Mouse (Mus musculus): ENCODE data around the gene Ppp1r13l. TPM values are rescaled to one million over a fixed set of nuclear protein-coding genes. Genes with fewer than 3 reads are reported as not detected.

Ppp1r13l gene
- polyA plus RNA-seq, 1 experiment from 2014 or later = 4.9 TPM

- peaks cover 4% of the 10 kb centered on the region; the same call in 1 of the 2 replicates for H3K9me3 ChIP-seq (ENCODE audit: control insufficient read depth, low read length)
- peaks cover 36% of the 10 kb centered on the region for H3K27me3 ChIP-seq (replicated peaks; ENCODE audit: control insufficient read depth, insufficient read depth, low read length)
- peak within 1 kb of the TSS; percentile 58 for H3K4me3 ChIP-seq (ENCODE audit: low read depth, low read length)
- H3K36me3 ChIP-seq (ENCODE audit: control insufficient read depth, insufficient read depth, low read length) = no peaks in the 10 kb centered on the region
- peak within 1 kb of the TSS; percentile 98 for H3K4me2 ChIP-seq (ENCODE audit: low read length)
- no peak within 1 kb of the TSS for H3K27ac ChIP-seq (ENCODE audit: low read depth)
- 50% methylated on average over 7 of the region's 7 CpGs for WGBS
- no peak for ATAC-seq (replicated peaks; ENCODE audit: low FRiP score, low TSS enrichment, low read depth)
- H3K4me1 ChIP-seq (replicated peaks; ENCODE audit: control insufficient read depth, insufficient read depth, low read length) = no peaks in the 10 kb centered on the region
- DNase-seq (ENCODE audit: low spot score) = no peak
- H3K9ac ChIP-seq (ENCODE audit: low read length) = peak within 1 kb of the TSS; percentile 41
Measured at GRCm38 (mm10) chr7:19404476-19404875, 44.9 kb downstream of the Ppp1r13l start, which contains the start of gene Ckm. Gene Ckm (plus strand): TSS chr7:19404776.

GRCm38 (mm10) chr7:19405417-19405816 is 45.9 kb downstream of the Ppp1r13l start:
- Histone ChIP-seq H3K4me2 (ENCODE audit: low read length) (peak overlapping the region; percentile 34; the same call in 1 of the 2 replicates), H3K27me3 (replicated peaks; ENCODE audit: control insufficient read depth, insufficient read depth, low read length) (peaks cover 36% of the 10 kb centered on the region), H3K9ac (ENCODE audit: low read length) (no peak overlapping the region), H3K9me3 (ENCODE audit: control insufficient read depth, low read length) (peaks cover 4% of the 10 kb centered on the region; the same call in 1 of the 2 replicates), H3K4me1 (replicated peaks; ENCODE audit: control insufficient read depth, insufficient read depth, low read length) (no peaks in the 10 kb centered on the region), H3K36me3 (ENCODE audit: control insufficient read depth, insufficient read depth, low read length) (no peaks in the 10 kb centered on the region), H3K4me3 (ENCODE audit: low read depth, low read length) (0 out of 2 replicates have a peak overlapping the region, but pooled peaks have one; percentile 8), H3K27ac (ENCODE audit: low read depth) (no peak overlapping the region)
- ATAC-seq (replicated peaks; ENCODE audit: low FRiP score, low TSS enrichment, low read depth) (0 out of 2 replicates have a peak, but pooled peaks have one; percentile 30), DNase-seq (ENCODE audit: low spot score) (peak; percentile 98)
- 6% methylated on average over 19 of the region's 19 CpGs for WGBS

GRCm38 (mm10) chr7:19409753-19410152 is 50.2 kb downstream of the Ppp1r13l start:
- DNase-seq (ENCODE audit: low spot score) = no peak
- Histone ChIP-seq H3K4me1 (replicated peaks; ENCODE audit: control insufficient read depth, insufficient read depth, low read length) (no peaks in the 10 kb centered on the region), H3K4me2 (ENCODE audit: low read length) (no peak overlapping the region), H3K27ac (ENCODE audit: low read depth) (no peak overlapping the region), H3K27me3 (replicated peaks; ENCODE audit: control insufficient read depth, insufficient read depth, low read length) (peaks cover 11% of the 10 kb centered on the region), H3K9ac (ENCODE audit: low read length) (no peak overlapping the region), H3K36me3 (ENCODE audit: control insufficient read depth, insufficient read depth, low read length) (no peaks in the 10 kb centered on the region), H3K9me3 (ENCODE audit: control insufficient read depth, low read length) (no peaks in the 10 kb centered on the region), H3K4me3 (ENCODE audit: low read depth, low read length) (no peak overlapping the region)
- ATAC-seq (replicated peaks; ENCODE audit: low FRiP score, low TSS enrichment, low read depth) = no peak
- 48% methylated on average over 6 of the region's 6 CpGs for WGBS

- no peak overlapping the region for H3K4me2 ChIP-seq (ENCODE audit: low read length)
- no peak overlapping the region for H3K4me3 ChIP-seq (ENCODE audit: low read depth, low read length)
- 83% methylated on average over 11 of the region's 11 CpGs for WGBS
- H3K36me3 ChIP-seq (ENCODE audit: control insufficient read depth, insufficient read depth, low read length) = no peaks in the 10 kb centered on the region
- ATAC-seq (replicated peaks; ENCODE audit: low FRiP score, low TSS enrichment, low read depth) (no peak), DNase-seq (ENCODE audit: low spot score) (no peak)
- no peak overlapping the region for H3K27ac ChIP-seq (ENCODE audit: low read depth)
- no peaks in the 10 kb centered on the region for H3K4me1 ChIP-seq (replicated peaks; ENCODE audit: control insufficient read depth, insufficient read depth, low read length)
- no peaks in the 10 kb centered on the region for H3K9me3 ChIP-seq (ENCODE audit: control insufficient read depth, low read length)
- H3K27me3 ChIP-seq (replicated peaks; ENCODE audit: control insufficient read depth, insufficient read depth, low read length) = 0 out of 2 replicates have a peak, but pooled peaks cover 6% of the 10 kb centered on the region
- no peak overlapping the region for H3K9ac ChIP-seq (ENCODE audit: low read length)
Measured at GRCm38 (mm10) chr7:19410766-19411344, 51.3 kb downstream of the Ppp1r13l start.

- WGBS = 80% methylated on average over 5 of the region's 5 CpGs
- Histone ChIP-seq H3K9me3 (ENCODE audit: control insufficient read depth, low read length) (no peaks in the 10 kb centered on the region), H3K9ac (ENCODE audit: low read length) (no peak overlapping the region), H3K4me3 (ENCODE audit: low read depth, low read length) (no peak overlapping the region), H3K4me1 (replicated peaks; ENCODE audit: control insufficient read depth, insufficient read depth, low read length) (no peaks in the 10 kb centered on the region), H3K27me3 (replicated peaks; ENCODE audit: control insufficient read depth, insufficient read depth, low read length) (no peaks in the 10 kb centered on the region), H3K27ac (ENCODE audit: low read depth) (no peak overlapping the region), H3K4me2 (ENCODE audit: low read length) (no peak overlapping the region), H3K36me3 (ENCODE audit: control insufficient read depth, insufficient read depth, low read length) (no peaks in the 10 kb centered on the region)
- no peak for ATAC-seq (replicated peaks; ENCODE audit: low FRiP score, low TSS enrichment, low read depth)
- no peak for DNase-seq (ENCODE audit: low spot score)
Measured at GRCm38 (mm10) chr7:19411783-19412182, 52.2 kb downstream of the Ppp1r13l start.

GRCm38 (mm10) chr7:19413525-19413924 is 54.0 kb downstream of the Ppp1r13l start:
- DNase-seq (ENCODE audit: low spot score) = no peak
- Histone ChIP-seq H3K36me3 (ENCODE audit: control insufficient read depth, insufficient read depth, low read length) (no peaks in the 10 kb centered on the region), H3K4me3 (ENCODE audit: low read depth, low read length) (no peak overlapping the region), H3K27ac (ENCODE audit: low read depth) (no peak overlapping the region), H3K4me2 (ENCODE audit: low read length) (no peak overlapping the region), H3K9ac (ENCODE audit: low read length) (no peak overlapping the region), H3K27me3 (replicated peaks; ENCODE audit: control insufficient read depth, insufficient read depth, low read length) (peaks cover 5% of the 10 kb centered on the region; the same call in 1 of the 2 replicates), H3K9me3 (ENCODE audit: control insufficient read depth, low read length) (no peaks in the 10 kb centered on the region), H3K4me1 (replicated peaks; ENCODE audit: control insufficient read depth, insufficient read depth, low read length) (no peaks in the 10 kb centered on the region)
- ATAC-seq (replicated peaks; ENCODE audit: low FRiP score, low TSS enrichment, low read depth) = no peak
- 80% methylated on average over 3 of the region's 3 CpGs for WGBS

- no peaks in the 10 kb centered on the region for H3K36me3 ChIP-seq (ENCODE audit: control insufficient read depth, insufficient read depth, low read length)
- no peak overlapping the region for H3K9ac ChIP-seq (ENCODE audit: low read length)
- no peaks in the 10 kb centered on the region; the same call in 1 of the 2 replicates for H3K4me1 ChIP-seq (replicated peaks; ENCODE audit: control insufficient read depth, insufficient read depth, low read length)
- no peak overlapping the region for H3K27ac ChIP-seq (ENCODE audit: low read depth)
- no peak overlapping the region for H3K4me2 ChIP-seq (ENCODE audit: low read length)
- no peak overlapping the region for H3K4me3 ChIP-seq (ENCODE audit: low read depth, low read length)
- H3K9me3 ChIP-seq (ENCODE audit: control insufficient read depth, low read length) = no peaks in the 10 kb centered on the region
- no peak for ATAC-seq (replicated peaks; ENCODE audit: low FRiP score, low TSS enrichment, low read depth)
- WGBS = 63% methylated on average over 15 of the region's 15 CpGs
- H3K27me3 ChIP-seq (replicated peaks; ENCODE audit: control insufficient read depth, insufficient read depth, low read length) = peaks cover 34% of the 10 kb centered on the region
- no peak for DNase-seq (ENCODE audit: low spot score)
Measured at GRCm38 (mm10) chr7:19416590-19416989, 57.0 kb downstream of the Ppp1r13l start.

GRCm38 (mm10) chr7:19420121-19420520 is 60.6 kb downstream of the Ppp1r13l start:
- WGBS = 5% methylated on average over 28 of the region's 28 CpGs
- no peak for DNase-seq (ENCODE audit: low spot score)
- no peak overlapping the region for H3K9ac ChIP-seq (ENCODE audit: low read length)
- no peak overlapping the region for H3K4me3 ChIP-seq (ENCODE audit: low read depth, low read length)
- no peak for ATAC-seq (replicated peaks; ENCODE audit: low FRiP score, low TSS enrichment, low read depth)
- H3K27ac ChIP-seq (ENCODE audit: low read depth) = no peak overlapping the region
- H3K9me3 ChIP-seq (ENCODE audit: control insufficient read depth, low read length) = no peaks in the 10 kb centered on the region
- H3K27me3 ChIP-seq (replicated peaks; ENCODE audit: control insufficient read depth, insufficient read depth, low read length) = peaks cover 40% of the 10 kb centered on the region
- H3K4me2 ChIP-seq (ENCODE audit: low read length) = no peak overlapping the region
- H3K4me1 ChIP-seq (replicated peaks; ENCODE audit: control insufficient read depth, insufficient read depth, low read length) = no peaks in the 10 kb centered on the region; the same call in 1 of the 2 replicates
- H3K36me3 ChIP-seq (ENCODE audit: control insufficient read depth, insufficient read depth, low read length) = peaks cover 6% of the 10 kb centered on the region

Measured in intestine, embryonic 14.5 days (tissue).